Mouse (Mus musculus) right cerebral cortex, postnatal 14 days (tissue): Measurements from ENCODE around the gene Erbb4.
A peak's percentile ranks its signal among the peaks of the same experiment; 100 is the strongest.
"Not testable (repeated sequence)": the region's sequence is repeated elsewhere in the genome, so short reads cannot be mapped to it uniquely, and the experiment has no call there.

Experiments used
- DNase-seq: peaks from one replicate; pipeline ENCODE4 v3.0.0; 2022

Gene Erbb4

GRCm38 (mm10) chr1:68839352-68839751 is 268.5 kb downstream of the Erbb4 start:
- DNase-seq: no peak

DNA sequence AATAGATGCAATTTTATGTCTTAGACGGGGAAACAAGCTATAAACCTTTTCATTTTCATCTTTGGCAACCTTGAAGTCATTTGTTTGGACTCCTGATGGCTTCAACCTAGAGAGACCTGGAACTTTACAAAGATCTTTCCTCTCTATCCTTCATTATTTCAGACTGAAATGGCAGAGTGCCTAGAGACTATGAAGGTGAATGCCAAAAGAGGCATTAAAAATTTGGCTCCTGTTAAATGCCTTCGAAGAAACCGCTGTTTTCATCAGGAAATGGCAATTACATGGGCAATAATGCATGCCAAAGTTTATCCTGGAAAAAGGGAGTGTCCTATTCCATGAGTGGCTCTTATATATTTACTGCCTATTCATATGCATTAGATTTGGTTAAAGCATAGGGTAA is 273.2 kb downstream of the Erbb4 start:
- no peak for DNase-seq

DNA sequence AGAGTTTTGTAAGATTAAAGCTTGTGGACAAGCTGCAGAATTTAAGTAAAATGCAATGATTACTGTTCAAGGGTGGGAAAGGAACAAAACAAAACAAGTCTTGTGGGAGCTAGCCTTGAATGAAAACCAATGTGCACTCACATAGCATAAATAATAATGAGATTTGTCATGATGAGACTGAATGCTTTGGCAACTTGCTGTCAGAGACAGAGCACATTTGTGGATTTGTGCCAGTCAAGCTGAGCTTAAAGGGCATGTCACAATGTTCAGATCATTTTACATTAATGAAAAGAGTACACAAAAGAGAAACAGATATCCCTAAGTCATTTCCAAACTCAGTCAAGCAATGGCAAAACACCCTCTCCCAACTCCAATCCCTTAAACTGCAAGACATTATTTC is 275.8 kb downstream of the Erbb4 start:
- no peak for DNase-seq

GRCm38 (mm10) chr1:68831575-68831974 is 276.3 kb downstream of the Erbb4 start:
- no peak for DNase-seq

- DNase-seq: no peak
These were observed 277.2 kb downstream of the Erbb4 start for GRCm38 (mm10) chr1:68830501-68831239.

GRCm38 (mm10) chr1:68823116-68823644 is 284.7 kb downstream of the Erbb4 start:
- DNase-seq: no peak

DNA sequence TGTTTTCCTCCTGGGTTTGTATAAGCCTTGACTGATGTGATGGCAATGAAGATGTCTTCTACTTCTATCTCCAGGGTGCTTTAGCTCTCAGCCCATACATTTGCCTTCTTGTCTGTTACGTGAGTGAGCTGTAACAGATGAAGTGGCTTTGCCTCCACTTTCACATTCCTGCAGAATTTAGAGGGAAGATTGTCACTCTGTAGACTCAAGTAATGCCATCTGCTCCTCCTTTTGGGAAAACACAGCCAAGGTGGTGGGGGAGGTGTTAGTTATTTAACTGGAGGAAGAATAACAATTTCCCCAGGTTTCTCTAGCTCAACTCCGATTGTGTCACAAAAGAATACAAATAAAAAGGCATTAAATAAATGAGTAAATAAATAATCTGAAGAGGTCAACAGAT is 301.1 kb downstream of the Erbb4 start:
- DNase-seq: no peak

GRCm38 (mm10) chr1:68787409-68788015 is 320.3 kb downstream of the Erbb4 start:
- DNase-seq: no peak

DNA sequence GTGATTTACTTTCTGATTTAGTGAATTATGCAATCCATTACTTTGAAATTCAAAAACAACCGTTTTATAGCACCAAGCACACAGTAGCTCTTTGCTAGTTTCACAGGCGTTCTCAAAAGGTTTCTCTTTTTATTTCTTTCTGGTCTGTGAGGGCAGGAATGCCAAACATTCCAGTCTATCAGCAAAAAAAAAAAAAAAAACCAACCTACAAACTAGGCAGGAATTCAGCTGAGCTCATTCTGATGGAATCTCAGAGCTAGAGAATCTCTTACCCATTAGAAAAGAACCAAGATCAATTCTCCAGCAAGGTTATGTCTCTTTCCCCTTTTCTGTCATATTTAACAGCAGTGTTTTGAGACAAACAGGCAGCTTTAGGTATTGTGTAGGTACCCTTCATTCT is 327.2 kb downstream of the Erbb4 start:
- DNase-seq: no peak

- DNase-seq: no peak
These were observed 327.8 kb downstream of the Erbb4 start for GRCm38 (mm10) chr1:68780032-68780431.

DNA sequence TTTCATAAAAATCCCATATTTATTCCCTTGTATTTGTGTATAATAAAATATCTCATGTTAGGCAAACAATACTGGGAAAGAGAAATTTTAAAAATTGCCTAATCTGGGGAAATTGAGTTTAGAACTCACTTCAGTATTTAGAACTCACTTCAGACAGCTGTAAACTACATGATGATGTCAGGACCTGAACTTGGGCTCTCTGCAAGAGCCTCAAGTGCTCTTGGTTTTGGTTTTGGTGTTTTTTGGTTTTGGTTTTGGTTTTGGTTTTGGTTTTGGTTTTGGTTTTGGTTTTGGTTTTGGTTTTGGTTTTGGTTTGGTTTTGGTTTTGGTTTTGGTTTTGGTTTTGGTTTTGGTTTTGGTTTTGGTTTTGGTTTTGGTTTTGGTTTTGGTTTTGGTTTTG is 341.8 kb downstream of the Erbb4 start:
- not testable (repeated sequence) for DNase-seq

DNA sequence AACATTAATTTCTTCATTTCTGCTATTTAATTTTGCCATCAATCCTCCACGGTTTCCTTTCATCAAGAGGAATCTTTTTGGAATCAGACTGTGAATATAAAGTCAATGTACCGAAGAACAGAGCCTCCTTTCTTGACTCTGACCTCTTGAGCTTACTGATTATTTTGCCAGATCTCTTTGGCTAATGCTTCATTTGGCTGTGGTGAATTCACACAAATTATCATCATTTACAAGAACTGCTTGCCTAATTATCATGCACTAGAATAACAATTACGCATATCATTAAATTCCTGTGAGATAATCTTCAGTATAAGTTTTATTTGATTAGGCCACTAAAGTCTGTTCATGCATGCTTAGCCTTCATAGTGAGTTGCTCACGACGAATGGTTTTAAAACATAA is 345.4 kb downstream of the Erbb4 start:
- no peak for DNase-seq

GRCm38 (mm10) chr1:68748976-68749375 is 358.9 kb downstream of the Erbb4 start:
- no peak for DNase-seq

DNA sequence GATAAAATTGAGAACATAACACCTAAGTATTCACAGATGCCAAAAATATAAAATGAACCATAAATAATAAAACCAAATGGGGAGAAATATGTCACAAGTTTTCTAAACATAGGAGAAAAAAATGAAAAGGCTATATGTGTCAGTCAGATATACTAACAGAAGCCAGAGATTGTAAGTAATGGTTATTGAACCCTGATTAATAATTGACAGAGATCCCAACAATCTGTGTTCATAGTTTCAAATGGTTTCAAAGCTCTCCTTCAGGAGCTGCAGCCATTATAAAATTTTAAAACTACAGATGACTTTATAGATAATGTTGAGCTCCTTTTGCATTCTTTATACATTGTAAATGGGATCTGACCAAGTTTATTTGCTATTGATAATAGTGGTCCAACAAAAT is 426.4 kb downstream of the Erbb4 start:
- DNase-seq: no peak

- DNase-seq: no peak
These were observed 433.2 kb downstream of the Erbb4 start for GRCm38 (mm10) chr1:68674667-68675066.

DNA sequence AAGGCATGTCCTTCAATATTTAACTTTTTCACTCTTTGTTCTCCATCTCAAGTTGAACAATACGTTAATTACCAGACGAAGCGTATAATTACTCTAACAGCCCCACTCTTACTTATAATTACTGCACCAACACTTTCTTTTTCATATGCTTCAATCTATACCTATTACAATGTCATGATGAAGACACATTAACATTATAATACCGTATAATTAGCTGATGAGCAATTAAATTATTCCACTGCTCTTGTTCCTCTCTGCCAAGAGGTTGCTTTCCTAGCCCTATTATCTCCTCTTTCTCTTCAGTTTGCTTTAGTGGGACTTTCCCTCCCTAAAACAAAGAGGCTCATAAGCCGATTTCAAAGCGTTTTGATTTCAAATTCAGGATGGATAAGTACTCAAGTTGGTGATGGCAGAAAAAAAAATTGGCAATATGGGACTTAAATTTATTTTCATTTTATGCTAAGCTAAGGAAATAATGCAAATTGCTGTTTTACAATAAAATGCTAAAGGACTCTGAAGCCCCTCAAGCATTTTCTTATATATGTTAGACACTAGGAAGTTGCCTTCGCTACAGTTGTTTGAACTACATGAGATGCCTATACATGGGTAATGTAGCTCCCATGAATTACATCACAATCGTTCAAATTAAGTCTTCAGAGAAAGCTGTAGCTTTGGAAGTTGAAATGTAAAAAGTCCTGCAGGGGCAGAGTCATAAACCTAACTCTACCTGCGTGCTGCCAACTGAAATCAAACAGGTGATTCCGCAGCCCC is 440.8 kb downstream of the Erbb4 start:
- no peak for DNase-seq

GRCm38 (mm10) chr1:68590475-68590874 is 517.4 kb downstream of the Erbb4 start:
- no peak for DNase-seq

GRCm38 (mm10) chr1:68573851-68574540 is 533.9 kb downstream of the Erbb4 start:
- peak; percentile 4 for DNase-seq

GRCm38 (mm10) chr1:68570924-68571323 is 536.9 kb downstream of the Erbb4 start:
- no peak for DNase-seq

GRCm38 (mm10) chr1:68542942-68543341 is 564.9 kb downstream of the Erbb4 start:
- DNase-seq: no peak

GRCm38 (mm10) chr1:68517820-68518219 is 590.0 kb downstream of the Erbb4 start:
- DNase-seq: no peak

DNA sequence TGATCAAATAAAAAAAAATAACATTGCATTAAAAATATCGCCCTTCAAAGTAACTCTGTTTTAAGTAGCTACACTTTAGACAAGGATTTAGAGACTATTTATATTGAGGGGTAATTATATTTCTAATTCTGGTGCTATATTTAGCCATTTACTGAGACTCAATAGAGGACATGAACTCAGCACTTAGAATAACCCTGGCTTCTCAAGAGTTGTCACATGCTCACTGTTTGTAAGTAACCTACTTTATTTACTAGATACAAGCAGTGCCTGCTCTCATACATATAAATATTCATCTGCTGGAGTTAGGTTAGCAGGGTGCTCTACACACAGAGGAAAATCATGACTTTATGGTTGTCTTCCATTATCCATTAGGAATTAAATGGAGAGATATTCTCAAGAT is 604.0 kb downstream of the Erbb4 start:
- no peak for DNase-seq

DNA sequence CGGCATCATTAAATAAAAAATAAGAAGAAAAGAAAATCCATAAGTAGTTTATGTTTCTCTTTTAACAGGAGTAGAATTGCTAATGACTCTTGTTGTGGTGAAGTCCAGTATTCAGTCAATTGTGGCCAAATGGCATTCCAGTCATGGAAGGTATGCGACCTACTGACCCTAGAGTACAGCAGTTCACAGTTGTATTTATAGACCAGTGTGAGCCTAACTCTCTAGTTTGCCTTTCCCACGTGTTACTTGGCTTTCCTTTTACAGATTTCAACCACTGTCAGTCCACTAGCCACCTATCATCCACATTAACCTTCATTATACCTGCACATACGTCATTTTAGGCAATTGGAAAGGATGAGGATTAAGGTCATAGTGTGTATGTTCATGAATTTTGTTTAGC is 606.3 kb downstream of the Erbb4 start:
- no peak for DNase-seq
